Mouse (Mus musculus): ENCODE measurements at regions not wholly inside any gene's neighbourhood (a gene's known extent, or its start where the extent isn't known, plus 50 kb on each side); places are given as distances from the start of the nearest gene placed in this dataset.
"Not testable (repeated sequence)": the region's sequence is repeated elsewhere in the genome, so short reads cannot be mapped to it uniquely, and the experiment has no call there.

- WGBS: 79% methylated on average over 4 of the region's 4 CpGs
- no peak overlapping the region for H3K4me3 ChIP-seq
- DNase-seq (ENCODE audit: extremely low spot score, low spot score): no peak
- no peaks in the 10 kb centered on the region for H3K4me1 ChIP-seq
- H3K27ac ChIP-seq: no peak overlapping the region
- H3K36me3 ChIP-seq (replicated peaks): no peaks in the 10 kb centered on the region
- H3K27me3 ChIP-seq (ENCODE audit: poor library complexity, severe bottlenecking): no peaks in the 10 kb centered on the region
- no peaks in the 10 kb centered on the region for H3K9me3 ChIP-seq
These were observed 464.3 kb upstream of the Nmur2 start for GRCm38 (mm10) chr11:56505068-56505467.

GRCm38 (mm10) chr11:56514941-56515340 is 474.1 kb upstream of the Nmur2 start:
- no peaks in the 10 kb centered on the region for H3K36me3 ChIP-seq (replicated peaks)
- H3K9me3 ChIP-seq: no peaks in the 10 kb centered on the region
- DNase-seq (ENCODE audit: extremely low spot score, low spot score): no peak
- no peak overlapping the region for H3K27ac ChIP-seq
- WGBS: 88% methylated on average over 2 of the region's 2 CpGs
- H3K4me1 ChIP-seq: no peaks in the 10 kb centered on the region
- H3K4me3 ChIP-seq: no peak overlapping the region
- no peaks in the 10 kb centered on the region for H3K27me3 ChIP-seq (ENCODE audit: poor library complexity, severe bottlenecking)

- no peaks in the 10 kb centered on the region for H3K9me3 ChIP-seq
- no peaks in the 10 kb centered on the region for H3K36me3 ChIP-seq (replicated peaks)
- DNase-seq (ENCODE audit: extremely low spot score, low spot score): no peak
- no peak overlapping the region for H3K4me3 ChIP-seq
- H3K27me3 ChIP-seq (ENCODE audit: poor library complexity, severe bottlenecking): no peaks in the 10 kb centered on the region
- no peak overlapping the region for H3K27ac ChIP-seq
- WGBS: 70% methylated on average over 2 of the region's 2 CpGs
- H3K4me1 ChIP-seq: no peaks in the 10 kb centered on the region
These were observed 477.7 kb upstream of the Nmur2 start for GRCm38 (mm10) chr11:56518486-56518885.

GRCm38 (mm10) chr11:56550736-56551135 is 460.5 kb upstream of the Gria1 start:
- Histone ChIP-seq H3K27me3 (ENCODE audit: poor library complexity, severe bottlenecking) (no peaks in the 10 kb centered on the region), H3K4me3 (no peak overlapping the region), H3K9me3 (peaks cover 4% of the 10 kb centered on the region; the same call in 1 of the 2 replicates), H3K27ac (no peak overlapping the region), H3K36me3 (replicated peaks) (no peaks in the 10 kb centered on the region), H3K4me1 (no peaks in the 10 kb centered on the region)
- WGBS: 69% methylated on average over 4 of the region's 4 CpGs
- DNase-seq (ENCODE audit: extremely low spot score, low spot score): no peak

GRCm38 (mm10) chr11:56556332-56556731 is 454.9 kb upstream of the Gria1 start:
- H3K4me3 ChIP-seq: no peak overlapping the region
- H3K4me1 ChIP-seq: no peaks in the 10 kb centered on the region
- no peak for DNase-seq (ENCODE audit: extremely low spot score, low spot score)
- no peaks in the 10 kb centered on the region for H3K36me3 ChIP-seq (replicated peaks)
- H3K9me3 ChIP-seq: peaks cover 4% of the 10 kb centered on the region; the same call in 1 of the 2 replicates
- no peak overlapping the region for H3K27ac ChIP-seq
- no peaks in the 10 kb centered on the region for H3K27me3 ChIP-seq (ENCODE audit: poor library complexity, severe bottlenecking)
- WGBS: 80% methylated on average over 1 of the region's 1 CpGs

- Histone ChIP-seq H3K4me1 (0 out of 2 replicates have a peak, but pooled peaks cover 8% of the 10 kb centered on the region), H3K27ac (no peak overlapping the region), H3K9me3 (no peaks in the 10 kb centered on the region), H3K4me3 (no peak overlapping the region), H3K36me3 (replicated peaks) (no peaks in the 10 kb centered on the region), H3K27me3 (ENCODE audit: poor library complexity, severe bottlenecking) (no peaks in the 10 kb centered on the region)
- DNase-seq (ENCODE audit: extremely low spot score, low spot score): no peak
- 92% methylated on average over 5 of the region's 5 CpGs for WGBS
These were observed 431.2 kb upstream of the Gria1 start for GRCm38 (mm10) chr11:56580028-56580427.

GRCm38 (mm10) chr11:56583054-56583453 is 428.1 kb upstream of the Gria1 start:
- no peak for DNase-seq (ENCODE audit: extremely low spot score, low spot score)
- WGBS: 75% methylated on average over 3 of the region's 3 CpGs
- no peak overlapping the region for H3K27ac ChIP-seq
- 0 out of 2 replicates have a peak, but pooled peaks cover 8% of the 10 kb centered on the region for H3K4me1 ChIP-seq
- H3K4me3 ChIP-seq: no peak overlapping the region
- no peaks in the 10 kb centered on the region for H3K9me3 ChIP-seq
- H3K27me3 ChIP-seq (ENCODE audit: poor library complexity, severe bottlenecking): no peaks in the 10 kb centered on the region
- no peaks in the 10 kb centered on the region for H3K36me3 ChIP-seq (replicated peaks)

GRCm38 (mm10) chr11:56593435-56593834 is 417.8 kb upstream of the Gria1 start:
- not testable (repeated sequence) for H3K27me3 ChIP-seq (ENCODE audit: poor library complexity, severe bottlenecking); H3K4me3 ChIP-seq; H3K9me3 ChIP-seq; H3K36me3 ChIP-seq (replicated peaks); H3K4me1 ChIP-seq; H3K27ac ChIP-seq; DNase-seq (ENCODE audit: extremely low spot score, low spot score)
- 86% methylated on average over 2 of the region's 6 CpGs for WGBS

GRCm38 (mm10) chr11:56603742-56604141 is 407.4 kb upstream of the Gria1 start:
- WGBS: 84% methylated on average over 1 of the region's 1 CpGs
- no peaks in the 10 kb centered on the region for H3K4me1 ChIP-seq

GRCm38 (mm10) chr11:56627659-56628058 is 383.5 kb upstream of the Gria1 start:
- 76% methylated on average over 3 of the region's 3 CpGs for WGBS
- H3K27me3 ChIP-seq (ENCODE audit: poor library complexity, severe bottlenecking): no peaks in the 10 kb centered on the region
- H3K9me3 ChIP-seq: no peaks in the 10 kb centered on the region
- no peak overlapping the region for H3K27ac ChIP-seq
- no peak overlapping the region for H3K4me3 ChIP-seq
- H3K36me3 ChIP-seq (replicated peaks): no peaks in the 10 kb centered on the region
- H3K4me1 ChIP-seq: peaks cover 10% of the 10 kb centered on the region
- DNase-seq (ENCODE audit: extremely low spot score, low spot score): no peak

More at GRCm38 (mm10) chr11:56603742-56604141, 407.4 kb upstream of the Gria1 start:
- Histone ChIP-seq H3K4me3 (no peak overlapping the region), H3K9me3 (no peaks in the 10 kb centered on the region), H3K36me3 (replicated peaks) (no peaks in the 10 kb centered on the region), H3K27ac (no peak overlapping the region), H3K27me3 (ENCODE audit: poor library complexity, severe bottlenecking) (no peaks in the 10 kb centered on the region)
- DNase-seq (ENCODE audit: extremely low spot score, low spot score): no peak

GRCm38 (mm10) chr11:56633445-56633844 is 377.7 kb upstream of the Gria1 start:
- H3K4me3 ChIP-seq: no peak overlapping the region
- H3K9me3 ChIP-seq: no peaks in the 10 kb centered on the region
- DNase-seq (ENCODE audit: extremely low spot score, low spot score): no peak
- no peaks in the 10 kb centered on the region for H3K36me3 ChIP-seq (replicated peaks)
- no peak overlapping the region for H3K27ac ChIP-seq
- 88% methylated on average over 2 of the region's 2 CpGs for WGBS
- peaks cover 17% of the 10 kb centered on the region for H3K4me1 ChIP-seq
- no peaks in the 10 kb centered on the region for H3K27me3 ChIP-seq (ENCODE audit: poor library complexity, severe bottlenecking)

GRCm38 (mm10) chr11:56636606-56637226 is 374.5 kb upstream of the Gria1 start:
- Histone ChIP-seq H3K27me3 (ENCODE audit: poor library complexity, severe bottlenecking) (no peaks in the 10 kb centered on the region), H3K27ac (0 out of 2 replicates have a peak overlapping the region, but pooled peaks have one; percentile 3), H3K36me3 (replicated peaks) (no peaks in the 10 kb centered on the region), H3K4me1 (peaks cover 24% of the 10 kb centered on the region), H3K9me3 (no peaks in the 10 kb centered on the region), H3K4me3 (no peak overlapping the region)
- no peak for DNase-seq (ENCODE audit: extremely low spot score, low spot score)
- WGBS: 49% methylated on average over 8 of the region's 8 CpGs

GRCm38 (mm10) chr11:56641716-56642115 is 369.5 kb upstream of the Gria1 start:
- H3K4me3 ChIP-seq: no peak overlapping the region
- H3K27ac ChIP-seq: no peak overlapping the region
- DNase-seq (ENCODE audit: extremely low spot score, low spot score): no peak
- H3K4me1 ChIP-seq: peaks cover 16% of the 10 kb centered on the region
- H3K27me3 ChIP-seq (ENCODE audit: poor library complexity, severe bottlenecking): no peaks in the 10 kb centered on the region
- no peaks in the 10 kb centered on the region for H3K36me3 ChIP-seq (replicated peaks)
- 83% methylated on average over 3 of the region's 3 CpGs for WGBS
- no peaks in the 10 kb centered on the region for H3K9me3 ChIP-seq

Data from forebrain, embryonic 10.5 days (tissue).